Comparison of ENCODE assay signal across 28 mouse cellular contexts in genomic region chr17:5372951-5373350, GRCm38 (mm10). TPM values are rescaled to one million over a fixed set of nuclear protein-coding genes. Genes with fewer than 3 reads are reported as not detected.
DNase-seq lines count a peak whose midpoint lies in the region; ATAC-seq and TF ChIP-seq lines count a peak whose summit lies in the region.
"Had no signal": no experiment of that assay in that cellular context is flagged by ENCODE, and none has a peak within 500 bp of the region (broad histone marks: within the 10 kb centered on the region; RNA-seq: fewer than 3 reads in every experiment).

No protein-coding gene starts in this region.

- H3K4me1 ChIP-seq in forebrain, postnatal 0 days (ENCODE audit: insufficient read depth) = no peaks in the 10 kb centered on the region
- peaks cover 11% of the 10 kb centered on the region for H3K4me1 ChIP-seq in forebrain, embryonic 12.5 days
- H3K4me1 ChIP-seq: intestine, embryonic 15.5 days; stomach, embryonic 15.5 days had no signal

- H3K27me3 ChIP-seq in forebrain, postnatal 0 days (ENCODE audit: insufficient read depth, low read length) = no peaks in the 10 kb centered on the region
- H3K27me3 ChIP-seq in forebrain, embryonic 12.5 days = 0 out of 2 replicates have a peak, but pooled peaks cover 2% of the 10 kb centered on the region
- H3K27me3 ChIP-seq: embryonic facial prominence, embryonic 15.5 days; intestine, embryonic 15.5 days; limb, embryonic 13.5 days; stomach, embryonic 15.5 days had no signal

- H3K9ac ChIP-seq in forebrain, postnatal 0 days = no peak overlapping the region
- H3K9ac ChIP-seq in forebrain, embryonic 12.5 days = no peak overlapping the region
- H3K9ac ChIP-seq: embryonic facial prominence, embryonic 15.5 days; heart, embryonic 12.5 days; intestine, embryonic 15.5 days; limb, embryonic 13.5 days; liver, embryonic 12.5 days; stomach, embryonic 15.5 days had no signal

- no peak for ATAC-seq in cerebellum, adult (ENCODE audit: insufficient number of reproducible peaks, low FRiP score, low TSS enrichment)
- 0 out of 2 replicates have a peak, but pooled peaks have one; percentile 32 for ATAC-seq in forebrain, postnatal 0 days
- no peak for ATAC-seq in forebrain, embryonic 12.5 days (ENCODE audit: low FRiP score)
- ATAC-seq: hindbrain, embryonic 16.5 days; intestine, embryonic 15.5 days; liver, embryonic 12.5 days had no signal

- no peaks in the 10 kb centered on the region for H3K9me3 ChIP-seq in forebrain, postnatal 0 days (ENCODE audit: low read length)
- no peaks in the 10 kb centered on the region for H3K9me3 ChIP-seq in forebrain, embryonic 12.5 days
- H3K9me3 ChIP-seq: embryonic facial prominence, embryonic 15.5 days; intestine, embryonic 15.5 days; limb, embryonic 13.5 days; liver, embryonic 12.5 days; stomach, embryonic 15.5 days had no signal

- DNase-seq in cerebellum, adult 11-12 months = peak; percentile 68
- peak; percentile 27 for DNase-seq in forebrain, postnatal 0 days
- peak; percentile 46 for DNase-seq in cerebellum, adult 8-10 months
- peak; percentile 55 for DNase-seq in retina, embryonic 14.5 days (ENCODE audit: low spot score)
- DNase-seq in spleen, postnatal 36 days (ENCODE audit: low spot score in 2 of 2) = no peak
- no peak for DNase-seq in left cerebral cortex, adult 9 months (ENCODE audit: low spot score in 2 of 2)
- DNase-seq: adrenal gland, adult 2 months; embryo, embryonic 11 days; gastrocnemius, postnatal 14 days; heart, adult 11 months; heart, postnatal 10 days; kidney, adult 8-10 months; kidney, postnatal 10 days; lung, adult 2 months; lung, postnatal 14 days; right cerebral cortex, postnatal 4 days; thymus, postnatal 25 days had no signal

- H3K4me3 ChIP-seq in forebrain, postnatal 0 days (ENCODE audit: low read depth, low read length) = no peak overlapping the region
- H3K4me3 ChIP-seq in forebrain, embryonic 12.5 days (replicated peaks) = no peak overlapping the region
- H3K4me3 ChIP-seq: embryonic facial prominence, embryonic 15.5 days; heart, embryonic 12.5 days; hindbrain, embryonic 10.5 days; intestine, embryonic 15.5 days; limb, embryonic 13.5 days; liver, embryonic 12.5 days; stomach, embryonic 15.5 days had no signal

- no peaks in the 10 kb centered on the region for H3K36me3 ChIP-seq in forebrain, postnatal 0 days (ENCODE audit: insufficient read depth)
- H3K36me3 ChIP-seq in forebrain, embryonic 12.5 days (replicated peaks) = no peaks in the 10 kb centered on the region
- H3K36me3 ChIP-seq: embryonic facial prominence, embryonic 15.5 days; heart, embryonic 12.5 days; hindbrain, embryonic 10.5 days; intestine, embryonic 15.5 days; limb, embryonic 13.5 days; liver, embryonic 12.5 days; stomach, embryonic 15.5 days had no signal

- H3K4me2 ChIP-seq in forebrain, postnatal 0 days (ENCODE audit: low read depth) = no peak overlapping the region
- H3K4me2 ChIP-seq in forebrain, embryonic 12.5 days = no peak overlapping the region
- H3K4me2 ChIP-seq: embryonic facial prominence, embryonic 15.5 days; heart, embryonic 12.5 days; intestine, embryonic 15.5 days; limb, embryonic 13.5 days; liver, embryonic 12.5 days; midbrain, embryonic 11.5 days; stomach, embryonic 15.5 days had no signal

- 56% methylated on average over 8 of the region's 8 CpGs for WGBS in forebrain, postnatal 0 days
- whole genome bisulfite sequencing in forebrain, embryonic 12.5 days = 86% methylated on average over 8 of the region's 8 CpGs

- TF ChIP-seq CTCF in forebrain, postnatal 0 days (IDR thresholded peaks at IDR 0.05; ENCODE audit: low read depth) = no peak

- H3K27ac ChIP-seq in forebrain, postnatal 0 days (ENCODE audit: low read depth, low read length) = no peak overlapping the region
- no peak overlapping the region for H3K27ac ChIP-seq in forebrain, embryonic 12.5 days
- H3K27ac ChIP-seq: embryonic facial prominence, embryonic 15.5 days; hindbrain, embryonic 10.5 days; intestine, embryonic 15.5 days; limb, embryonic 13.5 days; liver, embryonic 12.5 days; stomach, embryonic 15.5 days had no signal

RNA-seq across cellular contexts. Expression of gene Ldhal6b, which starts 45.6 kb away (rescaled TPM):
- total RNA-seq in forebrain, postnatal 0 days (2014; rRNA removed) = 0.15 and 1.3 TPM in 2 replicates
- polyA plus RNA-seq in forebrain, postnatal 0 days (2015; fragmentation: Nextera tagmentation; extraction: Ambion mirVana) = 0.16 TPM in 1 of 2 replicates, not detected in the other
- 0.13 TPM in 1 of 2 replicates, not detected in the other for polyA plus RNA-seq in forebrain, embryonic 12.5 days (2016; fragmentation: Nextera tagmentation; extraction: Ambion mirVana)
- polyA plus RNA-seq: embryonic facial prominence, embryonic 15.5 days; heart, embryonic 12.5 days; hindbrain, embryonic 16.5 days; intestine, embryonic 15.5 days; limb, embryonic 13.5 days; liver, embryonic 12.5 days; midbrain, embryonic 11.5 days; stomach, embryonic 15.5 days had no signal

Comparison
In these comparisons a context has a peak if more than half of its experiments do, and no peak if none do; other contexts are left out.
1. DNase-seq: peak in cerebellum, adult 11-12 months (single experiment), forebrain, postnatal 0 days (single experiment), cerebellum, adult 8-10 months (single experiment) and retina, embryonic 14.5 days (single experiment); none in spleen, postnatal 36 days (0 of 2) and left cerebral cortex, adult 9 months (0 of 2).